Mouse (Mus musculus) testis, adult 2 months (tissue): Measurements from ENCODE around the gene Syn3.

Experiments used
- CTCF ChIP-seq: fragments of 200-500 bp; IDR thresholded peaks from 2 replicates; pipeline ENCODE4 v1.5.1; 2012; ENCODE audit warnings: low read depth, mild to moderate bottlenecking, inconsistent platforms, low read length, moderate library complexity; ENCODE audit not compliant: control insufficient read depth, insufficient read depth, insufficient replicate concordance
- POLR2A ChIP-seq: fragments of 200-500 bp; IDR thresholded peaks from 2 replicates; pipeline ENCODE4 v1.6.1; 2012; ENCODE audit warnings: low read depth, mild to moderate bottlenecking, inconsistent platforms, low read length, moderate library complexity; ENCODE audit not compliant: control insufficient read depth

GRCm38 (mm10) chr10:86384655-86385054 lies 114.0 kb downstream of the Syn3 start:
- TF ChIP-seq POLR2A (no peak), CTCF (no peak)
